In genomic region chr2:31813641-31814040, GRCm38 (mm10) we compare ENCODE assay signal across 12 mouse cellular contexts.
"Had no signal": no experiment of that assay in that cellular context is flagged by ENCODE, and none has a peak within 500 bp of the region (broad histone marks: within the 10 kb centered on the region; RNA-seq: fewer than 3 reads in every experiment).

No protein-coding gene starts in this region.

- DNase-seq: retina, postnatal 1 day; right cerebral cortex, adult 18-20 months; right cerebral cortex, postnatal 14 days; right cerebral cortex, postnatal 25 days; right cerebral cortex, postnatal 4 days; spleen, adult 18-20 months; thymus, adult 18-20 months; thymus, adult 2 months; thymus, postnatal 14 days; thymus, postnatal 25 days; thymus, postnatal 36 days; thymus, postnatal 4 days had no signal
